ENCODE assay signal across 9 mouse cellular contexts in genomic region chr2:164180124-164180523, GRCm38 (mm10). TPM values are rescaled to one million over a fixed set of nuclear protein-coding genes. Genes with fewer than 3 reads are reported as not detected.
A peak's percentile ranks its signal among the peaks of the same experiment; 100 is the strongest.
DNase-seq lines count a peak whose midpoint lies in the region; ATAC-seq lines count a peak whose summit lies in the region.
"Had no signal": no experiment of that assay in that cellular context is flagged by ENCODE, and none has a peak within 500 bp of the region (broad histone marks: within the 10 kb centered on the region; RNA-seq: fewer than 3 reads in every experiment).

No protein-coding gene starts in this region.

- H3K4me2 ChIP-seq in liver, embryonic 11.5 days, result no peak overlapping the region
- H3K4me2 ChIP-seq: hindbrain, embryonic 15.5 days had no signal

- WGBS in liver, embryonic 11.5 days, result 45% methylated on average over 3 of the region's 3 CpGs
- WGBS in forebrain, embryonic 10.5 days, result 48% methylated on average over 3 of the region's 3 CpGs

- peak; percentile 34 for DNase-seq in embryo, embryonic 11 days
- no peak for DNase-seq in embryo, embryonic 10.5 days (ENCODE audit: low spot score)
- peak; percentile 15 for DNase-seq in liver
- DNase-seq in liver, embryonic 11.5 days (ENCODE audit: low spot score), result no peak
- DNase-seq in adrenal gland, postnatal 25 days, result peak; percentile 43
- no peak for DNase-seq in forebrain, embryonic 10.5 days (ENCODE audit: extremely low spot score, low spot score)

- H3K4me1 ChIP-seq in liver, embryonic 11.5 days (replicated peaks; ENCODE audit: control insufficient read depth, insufficient read depth, low read length), result no peaks in the 10 kb centered on the region
- H3K4me1 ChIP-seq in forebrain, embryonic 10.5 days, result peaks cover 9% of the 10 kb centered on the region
- H3K4me1 ChIP-seq: hindbrain, embryonic 15.5 days had no signal

- H3K27me3 ChIP-seq in liver, embryonic 11.5 days (replicated peaks; ENCODE audit: control insufficient read depth, insufficient read depth, low read length), result no peaks in the 10 kb centered on the region
- peaks cover 11% of the 10 kb centered on the region for H3K27me3 ChIP-seq in forebrain, embryonic 10.5 days (ENCODE audit: poor library complexity, severe bottlenecking)
- H3K27me3 ChIP-seq: hindbrain, embryonic 15.5 days had no signal

- H3K36me3 ChIP-seq in liver, embryonic 11.5 days (ENCODE audit: control insufficient read depth, insufficient read depth, low read length), result no peaks in the 10 kb centered on the region
- no peaks in the 10 kb centered on the region for H3K36me3 ChIP-seq in forebrain, embryonic 10.5 days (replicated peaks)
- H3K36me3 ChIP-seq: hindbrain, embryonic 15.5 days had no signal

- H3K9ac ChIP-seq in liver, embryonic 11.5 days (ENCODE audit: low read depth, low read length), result no peak overlapping the region
- H3K9ac ChIP-seq: hindbrain, embryonic 15.5 days had no signal

- H3K27ac ChIP-seq in liver, embryonic 11.5 days (ENCODE audit: low read depth, low read length), result no peak overlapping the region
- H3K27ac ChIP-seq in forebrain, embryonic 10.5 days, result no peak overlapping the region
- H3K27ac ChIP-seq: hindbrain, embryonic 15.5 days had no signal

- no peaks in the 10 kb centered on the region for H3K9me3 ChIP-seq in liver, embryonic 11.5 days (ENCODE audit: control insufficient read depth, low read length)
- H3K9me3 ChIP-seq in forebrain, embryonic 10.5 days, result no peaks in the 10 kb centered on the region
- H3K9me3 ChIP-seq: hindbrain, embryonic 15.5 days had no signal

- no peak overlapping the region for H3K4me3 ChIP-seq in liver, embryonic 11.5 days (ENCODE audit: low read depth, low read length)
- no peak overlapping the region for H3K4me3 ChIP-seq in forebrain, embryonic 10.5 days
- H3K4me3 ChIP-seq: hindbrain, embryonic 15.5 days had no signal

- ATAC-seq in liver, embryonic 11.5 days (replicated peaks; ENCODE audit: low FRiP score), result no peak
- ATAC-seq in neutrophil, adult 5-6 weeks (ENCODE audit: extremely low read depth, insufficient number of reproducible peaks, low FRiP score, poor library complexity, severe bottlenecking), result 0 out of 2 replicates have a peak, but pooled peaks have one; percentile 21
- no peak for ATAC-seq in frontal cortex, adult (ENCODE audit: low TSS enrichment)

RNA-seq across cellular contexts. Expression of gene Wfdc5, which starts 2.4 kb away (rescaled TPM):
- polyA plus RNA-seq in liver, embryonic 11.5 days (2014; fragmentation: Nextera tagmentation; extraction: Ambion mirVana), result not detected in 2 replicates
- not detected in 2 replicates for total RNA-seq in adrenal gland, postnatal 25 days (2021)
- not detected in 2 replicates for total RNA-seq in neutrophil, adult 5-6 weeks (2017)
- not detected in 2 replicates for polyA plus RNA-seq in forebrain, embryonic 10.5 days (2016; fragmentation: Nextera tagmentation; extraction: Ambion mirVana)
- polyA plus RNA-seq: hindbrain, embryonic 15.5 days had no signal

RNA-seq across cellular contexts. Expression of gene Kcns1, which starts 9.2 kb away (rescaled TPM):
- 0.06 TPM in 1 of 2 replicates, not detected in the other for polyA plus RNA-seq in liver, embryonic 11.5 days (2014; fragmentation: Nextera tagmentation; extraction: Ambion mirVana)
- not detected in 2 replicates for total RNA-seq in adrenal gland, postnatal 25 days (2021)
- total RNA-seq in neutrophil, adult 5-6 weeks (2017), result not detected in 2 replicates
- polyA plus RNA-seq in forebrain, embryonic 10.5 days (2016; fragmentation: Nextera tagmentation; extraction: Ambion mirVana), result not detected in 2 replicates

RNA-seq across cellular contexts. Expression of gene Wfdc12, which starts 10.3 kb away (rescaled TPM):
- polyA plus RNA-seq in liver, embryonic 11.5 days (2014; fragmentation: Nextera tagmentation; extraction: Ambion mirVana), result not detected in 2 replicates
- total RNA-seq in adrenal gland, postnatal 25 days (2021), result 2.6 TPM in 1 of 2 replicates, not detected in the other
- not detected in 2 replicates for total RNA-seq in neutrophil, adult 5-6 weeks (2017)
- not detected in 2 replicates for polyA plus RNA-seq in forebrain, embryonic 10.5 days (2016; fragmentation: Nextera tagmentation; extraction: Ambion mirVana)
- polyA plus RNA-seq: hindbrain, embryonic 15.5 days had no signal

RNA-seq across cellular contexts. Expression of gene Wfdc15a, which starts 19.8 kb away (rescaled TPM):
- polyA plus RNA-seq in liver, embryonic 11.5 days (2014; fragmentation: Nextera tagmentation; extraction: Ambion mirVana), result not detected in 2 replicates
- total RNA-seq in adrenal gland, postnatal 25 days (2021), result not detected in 2 replicates
- not detected in 2 replicates for total RNA-seq in neutrophil, adult 5-6 weeks (2017)
- polyA plus RNA-seq in forebrain, embryonic 10.5 days (2016; fragmentation: Nextera tagmentation; extraction: Ambion mirVana), result not detected in 2 replicates
- polyA plus RNA-seq: hindbrain, embryonic 15.5 days had no signal

RNA-seq across cellular contexts. Expression of gene Wfdc15b, which starts 41.3 kb away (rescaled TPM):
- polyA plus RNA-seq in liver, embryonic 11.5 days (2014; fragmentation: Nextera tagmentation; extraction: Ambion mirVana), result not detected in 2 replicates
- not detected in 2 replicates for total RNA-seq in adrenal gland, postnatal 25 days (2021)
- not detected in 2 replicates for total RNA-seq in neutrophil, adult 5-6 weeks (2017)
- polyA plus RNA-seq in forebrain, embryonic 10.5 days (2016; fragmentation: Nextera tagmentation; extraction: Ambion mirVana), result not detected in 2 replicates

Comparison
In these comparisons a context has a peak if more than half of its experiments do, and no peak if none do; other contexts are left out.
1. DNase-seq: peak in embryo, embryonic 11 days (single experiment), liver (single experiment) and adrenal gland, postnatal 25 days (single experiment); none in embryo, embryonic 10.5 days (single experiment), liver, embryonic 11.5 days (single experiment) and forebrain, embryonic 10.5 days (single experiment).